28 mouse cellular contexts compared by ENCODE assay signal in the genomic region with DNA sequence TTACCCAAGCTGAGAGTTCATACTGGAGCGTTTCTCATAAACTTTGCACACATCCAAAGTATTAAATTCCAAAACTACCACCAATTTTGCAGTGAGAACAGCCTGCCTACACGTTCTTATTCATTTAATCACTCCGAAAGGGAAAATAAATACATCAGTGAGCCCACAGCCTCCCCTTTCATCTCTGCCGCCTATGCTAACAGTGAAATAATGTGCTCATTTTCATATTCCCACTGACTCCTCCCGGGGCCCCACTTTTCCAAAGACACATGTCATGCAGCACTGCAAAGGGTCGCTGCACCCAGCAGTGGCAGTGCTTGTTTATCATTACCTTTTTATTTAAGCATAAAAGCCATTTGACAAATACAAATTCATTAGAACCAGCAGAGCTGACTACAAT.
"Had no signal": no experiment of that assay in that cellular context is flagged by ENCODE, and none has a peak within 500 bp of the region (broad histone marks: within the 10 kb centered on the region; RNA-seq: fewer than 3 reads in every experiment).

No protein-coding gene starts in this region.

- H3K27ac ChIP-seq: embryonic facial prominence, embryonic 10.5 days; embryonic facial prominence, embryonic 12.5 days; embryonic facial prominence, embryonic 13.5 days; embryonic facial prominence, embryonic 15.5 days; forebrain, embryonic 10.5 days; forebrain, embryonic 12.5 days; forebrain, embryonic 13.5 days; forebrain, embryonic 15.5 days; gastrocnemius, adult 2 months; heart, adult 2 months had no signal

- H3K27me3 ChIP-seq: embryonic facial prominence, embryonic 12.5 days; embryonic facial prominence, embryonic 13.5 days; embryonic facial prominence, embryonic 15.5 days; forebrain, embryonic 12.5 days; forebrain, embryonic 13.5 days; forebrain, embryonic 15.5 days had no signal

- H3K36me3 ChIP-seq: embryonic facial prominence, embryonic 10.5 days; embryonic facial prominence, embryonic 12.5 days; embryonic facial prominence, embryonic 13.5 days; embryonic facial prominence, embryonic 15.5 days; forebrain, embryonic 10.5 days; forebrain, embryonic 12.5 days; forebrain, embryonic 15.5 days had no signal

- H3K9ac ChIP-seq: embryonic facial prominence, embryonic 12.5 days; embryonic facial prominence, embryonic 13.5 days; embryonic facial prominence, embryonic 15.5 days; forebrain, embryonic 12.5 days; forebrain, embryonic 13.5 days; forebrain, embryonic 15.5 days; forebrain, postnatal 0 days had no signal

- ATAC-seq: forebrain, embryonic 13.5 days; forebrain, embryonic 14.5 days; forebrain, embryonic 15.5 days; forebrain, embryonic 16.5 days; forebrain, postnatal 0 days had no signal

- H3K4me2 ChIP-seq: embryonic facial prominence, embryonic 12.5 days; embryonic facial prominence, embryonic 13.5 days; embryonic facial prominence, embryonic 15.5 days; forebrain, embryonic 12.5 days; forebrain, embryonic 13.5 days; forebrain, embryonic 15.5 days had no signal

- H3K9me3 ChIP-seq: embryonic facial prominence, embryonic 10.5 days; embryonic facial prominence, embryonic 12.5 days; embryonic facial prominence, embryonic 13.5 days; embryonic facial prominence, embryonic 15.5 days; forebrain, embryonic 10.5 days; forebrain, embryonic 12.5 days; forebrain, embryonic 13.5 days; forebrain, embryonic 15.5 days had no signal

- DNase-seq: cerebellum, adult 2 months; cerebellum, adult 8-10 months; cerebellum, adult 9-10 months; cerebellum, adult 9-11 months; cerebellum, postnatal 10 days; cerebellum, postnatal 14 days; cerebellum, postnatal 25 days; cerebellum, postnatal 36 days; embryo, embryonic 11 days; forebrain, postnatal 0 days; gastrocnemius, adult 2 months; gastrocnemius, postnatal 10 days; gastrocnemius, postnatal 14 days; gastrocnemius, postnatal 25 days; gastrocnemius, postnatal 36 days; heart, adult 18-20 months; heart, adult 2 months had no signal

- H3K4me1 ChIP-seq: embryonic facial prominence, embryonic 12.5 days; embryonic facial prominence, embryonic 13.5 days; embryonic facial prominence, embryonic 15.5 days; forebrain, embryonic 13.5 days; forebrain, embryonic 15.5 days had no signal

- H3K4me3 ChIP-seq: embryonic facial prominence, embryonic 10.5 days; embryonic facial prominence, embryonic 12.5 days; embryonic facial prominence, embryonic 13.5 days; embryonic facial prominence, embryonic 15.5 days; erythroblast, embryonic 14.5 days; forebrain, embryonic 10.5 days; forebrain, embryonic 12.5 days; forebrain, embryonic 13.5 days; forebrain, embryonic 15.5 days; gastrocnemius, adult 2 months; heart, adult 2 months had no signal
